Comparison of ENCODE assay signal across 9 mouse cellular contexts in genomic region chr8:83624739-83625138, GRCm38 (mm10). TPM values are rescaled to one million over a fixed set of nuclear protein-coding genes. Genes with fewer than 3 reads are reported as not detected.
DNase-seq lines count a peak whose midpoint lies in the region; ATAC-seq and TF ChIP-seq lines count a peak whose summit lies in the region.
"Had no signal": no experiment of that assay in that cellular context is flagged by ENCODE, and none has a peak within 500 bp of the region (broad histone marks: within the 10 kb centered on the region; RNA-seq: fewer than 3 reads in every experiment).

No protein-coding gene starts in this region.

- no peak overlapping the region for H3K9ac ChIP-seq in limb, embryonic 11.5 days (ENCODE audit: low read length)
- H3K9ac ChIP-seq in intestine, postnatal 0 days (ENCODE audit: low read depth, low read length), result no peak overlapping the region
- H3K9ac ChIP-seq: neural tube, embryonic 13.5 days had no signal

- 48% methylated on average over 3 of the region's 3 CpGs for WGBS in limb, embryonic 11.5 days
- 47% methylated on average over 3 of the region's 3 CpGs for WGBS in limb, embryonic 10.5 days
- 34% methylated on average over 3 of the region's 3 CpGs for WGBS in intestine, postnatal 0 days

- 0 out of 2 replicates have a peak, but pooled peaks have one; percentile 57 for ATAC-seq in cerebellum, adult (ENCODE audit: insufficient number of reproducible peaks, low FRiP score, low TSS enrichment)
- ATAC-seq in limb, embryonic 11.5 days (ENCODE audit: insufficient number of reproducible peaks, low FRiP score, low TSS enrichment, low read depth), result no peak
- ATAC-seq in intestine, postnatal 0 days, result no peak

- H3K4me3 ChIP-seq in limb, embryonic 11.5 days (ENCODE audit: low read depth, low read length), result no peak overlapping the region
- H3K4me3 ChIP-seq in limb, embryonic 10.5 days, result no peak overlapping the region
- no peak overlapping the region for H3K4me3 ChIP-seq in intestine, postnatal 0 days (ENCODE audit: low read depth, low read length)
- H3K4me3 ChIP-seq: neural tube, embryonic 13.5 days had no signal

- no peak for DNase-seq in cerebellum, postnatal 4 days (ENCODE audit: low spot score in 2 of 2)
- DNase-seq in limb, embryonic 11.5 days (ENCODE audit: low spot score), result peak; percentile 39
- no peak for DNase-seq in limb, embryonic 10.5 days (ENCODE audit: low spot score)
- DNase-seq in lung, postnatal 36 days, result peak; percentile 72
- DNase-seq in testis, postnatal 10 days (ENCODE audit: low spot score), result no peak
- no peak for DNase-seq in spleen, postnatal 4 days (ENCODE audit: low spot score in 2 of 2)

- no peaks in the 10 kb centered on the region for H3K36me3 ChIP-seq in limb, embryonic 11.5 days (ENCODE audit: control insufficient read depth, insufficient read depth, low read length)
- H3K36me3 ChIP-seq in limb, embryonic 10.5 days, result no peaks in the 10 kb centered on the region
- no peaks in the 10 kb centered on the region for H3K36me3 ChIP-seq in intestine, postnatal 0 days (ENCODE audit: control insufficient read depth, insufficient read depth)
- H3K36me3 ChIP-seq: neural tube, embryonic 13.5 days had no signal

- peak; percentile 86 for TF ChIP-seq CTCF in intestine, postnatal 0 days (IDR thresholded peaks at IDR 0.05; ENCODE audit: low read depth)

- no peaks in the 10 kb centered on the region for H3K27me3 ChIP-seq in limb, embryonic 11.5 days (ENCODE audit: control insufficient read depth, insufficient read depth, low read length)
- no peaks in the 10 kb centered on the region for H3K27me3 ChIP-seq in limb, embryonic 10.5 days (ENCODE audit: low read depth, poor library complexity, severe bottlenecking)
- no peaks in the 10 kb centered on the region for H3K27me3 ChIP-seq in intestine, postnatal 0 days (replicated peaks; ENCODE audit: control insufficient read depth, insufficient read depth, low read length)
- H3K27me3 ChIP-seq: neural tube, embryonic 13.5 days had no signal

- no peaks in the 10 kb centered on the region for H3K4me1 ChIP-seq in limb, embryonic 11.5 days (ENCODE audit: control insufficient read depth, insufficient read depth, low read length)
- peaks cover 10% of the 10 kb centered on the region; the same call in 1 of the 2 replicates for H3K4me1 ChIP-seq in limb, embryonic 10.5 days
- H3K4me1 ChIP-seq in intestine, postnatal 0 days (replicated peaks; ENCODE audit: control insufficient read depth, insufficient read depth, low read length), result no peaks in the 10 kb centered on the region; the same call in 1 of the 2 replicates

- H3K4me2 ChIP-seq in limb, embryonic 11.5 days (ENCODE audit: low read depth, severe bottlenecking), result no peak overlapping the region
- H3K4me2 ChIP-seq in intestine, postnatal 0 days (replicated peaks; ENCODE audit: low read depth), result no peak overlapping the region
- H3K4me2 ChIP-seq: neural tube, embryonic 13.5 days had no signal

- H3K27ac ChIP-seq in limb, embryonic 11.5 days (replicated peaks; ENCODE audit: low read depth, low read length), result no peak overlapping the region
- no peak overlapping the region for H3K27ac ChIP-seq in limb, embryonic 10.5 days
- H3K27ac ChIP-seq in intestine, postnatal 0 days (ENCODE audit: low read depth, low read length), result no peak overlapping the region
- H3K27ac ChIP-seq: neural tube, embryonic 13.5 days had no signal

- H3K9me3 ChIP-seq in limb, embryonic 11.5 days (ENCODE audit: control insufficient read depth, low read length), result no peaks in the 10 kb centered on the region
- no peaks in the 10 kb centered on the region for H3K9me3 ChIP-seq in limb, embryonic 10.5 days (replicated peaks)
- H3K9me3 ChIP-seq in intestine, postnatal 0 days (ENCODE audit: control insufficient read depth), result no peaks in the 10 kb centered on the region
- H3K9me3 ChIP-seq: neural tube, embryonic 13.5 days had no signal

RNA-seq across cellular contexts. Expression of gene Dnajb1, which starts 16.7 kb away (rescaled TPM):
- polyA plus RNA-seq in limb, embryonic 11.5 days (2014; fragmentation: Nextera tagmentation; extraction: Ambion mirVana), result 75.6 and 78.2 TPM in 2 replicates
- polyA plus RNA-seq in limb, embryonic 10.5 days (2016; fragmentation: Nextera tagmentation; extraction: Ambion mirVana), result 78.0 and 89.8 TPM in 2 replicates
- polyA plus RNA-seq in intestine, postnatal 0 days (2015; fragmentation: Nextera tagmentation; extraction: Ambion mirVana), result 26.1 and 28.8 TPM in 2 replicates

RNA-seq across cellular contexts. Expression of gene Tecr, which starts 17.0 kb away (rescaled TPM):
- 679 and 704 TPM in 2 replicates for polyA plus RNA-seq in limb, embryonic 11.5 days (2014; fragmentation: Nextera tagmentation; extraction: Ambion mirVana)
- 684 and 695 TPM in 2 replicates for polyA plus RNA-seq in limb, embryonic 10.5 days (2016; fragmentation: Nextera tagmentation; extraction: Ambion mirVana)
- 317 and 320 TPM in 2 replicates for polyA plus RNA-seq in intestine, postnatal 0 days (2015; fragmentation: Nextera tagmentation; extraction: Ambion mirVana)

RNA-seq across cellular contexts. Expression of gene Gipc1, which starts 27.7 kb away (rescaled TPM):
- polyA plus RNA-seq in limb, embryonic 11.5 days (2014; fragmentation: Nextera tagmentation; extraction: Ambion mirVana), result 163 and 178 TPM in 2 replicates
- 185 and 206 TPM in 2 replicates for polyA plus RNA-seq in limb, embryonic 10.5 days (2016; fragmentation: Nextera tagmentation; extraction: Ambion mirVana)
- polyA plus RNA-seq in intestine, postnatal 0 days (2015; fragmentation: Nextera tagmentation; extraction: Ambion mirVana), result 76.1 and 79.3 TPM in 2 replicates

RNA-seq across cellular contexts. Expression of gene Ptger1, which starts 41.7 kb away (rescaled TPM):
- 0.59 and 1.6 TPM in 2 replicates for polyA plus RNA-seq in limb, embryonic 11.5 days (2014; fragmentation: Nextera tagmentation; extraction: Ambion mirVana)
- polyA plus RNA-seq in limb, embryonic 10.5 days (2016; fragmentation: Nextera tagmentation; extraction: Ambion mirVana), result 0.64 TPM in 2 replicates
- polyA plus RNA-seq in intestine, postnatal 0 days (2015; fragmentation: Nextera tagmentation; extraction: Ambion mirVana), result 1.1 and 1.2 TPM in 2 replicates

RNA-seq across cellular contexts. Expression of gene Ndufb7, which starts 58.3 kb away (rescaled TPM):
- polyA plus RNA-seq in limb, embryonic 11.5 days (2014; fragmentation: Nextera tagmentation; extraction: Ambion mirVana), result 331 and 339 TPM in 2 replicates
- polyA plus RNA-seq in limb, embryonic 10.5 days (2016; fragmentation: Nextera tagmentation; extraction: Ambion mirVana), result 316 and 317 TPM in 2 replicates
- polyA plus RNA-seq in intestine, postnatal 0 days (2015; fragmentation: Nextera tagmentation; extraction: Ambion mirVana), result 579 and 585 TPM in 2 replicates

Comparison
In these comparisons a context has a peak if more than half of its experiments do, and no peak if none do; other contexts are left out.
1. DNase-seq: peak in limb, embryonic 11.5 days (single experiment) and lung, postnatal 36 days (single experiment); none in cerebellum, postnatal 4 days (0 of 2), limb, embryonic 10.5 days (single experiment), testis, postnatal 10 days (single experiment) and spleen, postnatal 4 days (0 of 2).